Comparison of ENCODE assay signal across 9 mouse cellular contexts in the genomic region with DNA sequence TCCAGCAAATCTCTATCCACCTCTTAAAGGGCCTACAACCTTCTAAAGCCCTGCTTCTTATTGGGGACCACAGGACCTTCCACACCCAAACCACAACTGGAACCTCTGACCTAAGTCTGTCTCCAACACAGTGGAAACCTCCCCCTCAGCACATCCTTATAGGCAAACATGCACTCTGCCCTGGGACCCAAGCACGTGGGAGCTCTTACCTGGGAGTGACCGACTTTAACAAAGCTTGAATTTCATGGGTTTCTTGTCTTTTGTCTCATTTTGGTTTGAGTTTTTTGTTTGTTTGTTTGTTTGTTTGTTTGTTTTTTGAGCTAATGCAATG. TPM values are rescaled to one million over a fixed set of nuclear protein-coding genes. Genes with fewer than 3 reads are reported as not detected.
A peak's percentile ranks its signal among the peaks of the same experiment; 100 is the strongest.
DNase-seq lines count a peak whose midpoint lies in the region; ATAC-seq and TF ChIP-seq lines count a peak whose summit lies in the region.
"Had no signal": no experiment of that assay in that cellular context is flagged by ENCODE, and none has a peak within 500 bp of the region (broad histone marks: within the 10 kb centered on the region; RNA-seq: fewer than 3 reads in every experiment).

No protein-coding gene starts in this region.

- ATAC-seq in kidney, embryonic 14.5 days (ENCODE audit: low FRiP score, low TSS enrichment) = no peak
- no peak for ATAC-seq in embryonic facial prominence, embryonic 12.5 days (ENCODE audit: insufficient number of reproducible peaks, insufficient read depth, low FRiP score, low TSS enrichment)
- ATAC-seq in intestine, embryonic 15.5 days = peak; percentile 85

- no peak overlapping the region for H3K4me3 ChIP-seq in kidney, embryonic 14.5 days (ENCODE audit: low read length)
- H3K4me3 ChIP-seq in embryonic facial prominence, embryonic 12.5 days = no peak overlapping the region
- no peak overlapping the region for H3K4me3 ChIP-seq in intestine, embryonic 15.5 days (replicated peaks)
- H3K4me3 ChIP-seq in myocyte = no peak overlapping the region

- WGBS in kidney, embryonic 14.5 days = 16% methylated on average over 2 of the region's 2 CpGs
- 49% methylated on average over 2 of the region's 2 CpGs for WGBS in embryonic facial prominence, embryonic 12.5 days
- WGBS in intestine, embryonic 15.5 days = 39% methylated on average over 2 of the region's 2 CpGs

- peak overlapping the region; percentile 80 for H3K27ac ChIP-seq in kidney, embryonic 14.5 days (ENCODE audit: low read depth, low read length)
- 0 out of 2 replicates have a peak overlapping the region, but pooled peaks have one; percentile 76 for H3K27ac ChIP-seq in embryonic facial prominence, embryonic 12.5 days
- peak overlapping the region; percentile 83 for H3K27ac ChIP-seq in intestine, embryonic 15.5 days

- no peak for DNase-seq in kidney, postnatal 14 days
- no peak for DNase-seq in natural killer cell, adult 2 months (ENCODE audit: low spot score in 2 of 2)
- no peak for DNase-seq in adrenal gland, postnatal 10 days
- DNase-seq: adrenal gland, adult 8-10 months had no signal

- H3K4me2 ChIP-seq in kidney, embryonic 14.5 days (replicated peaks; ENCODE audit: low read depth, low read length) = no peak overlapping the region
- no peak overlapping the region for H3K4me2 ChIP-seq in embryonic facial prominence, embryonic 12.5 days (replicated peaks)
- H3K4me2 ChIP-seq in intestine, embryonic 15.5 days (replicated peaks) = peak overlapping the region; percentile 45
- H3K4me2 ChIP-seq in myocyte (ENCODE audit: low read depth) = peak overlapping the region; percentile 49
- H3K4me2 ChIP-seq: midbrain, embryonic 11.5 days had no signal

- H3K9me3 ChIP-seq in kidney, embryonic 14.5 days (ENCODE audit: control insufficient read depth, low read length) = no peaks in the 10 kb centered on the region
- no peaks in the 10 kb centered on the region for H3K9me3 ChIP-seq in embryonic facial prominence, embryonic 12.5 days
- no peaks in the 10 kb centered on the region for H3K9me3 ChIP-seq in intestine, embryonic 15.5 days

- H3K79me2 ChIP-seq in myocyte (ENCODE audit: control insufficient read depth, insufficient read depth) = no peaks in the 10 kb centered on the region

- H3K4me1 ChIP-seq in kidney, embryonic 14.5 days (ENCODE audit: control insufficient read depth, insufficient read depth, low read length) = peaks cover 35% of the 10 kb centered on the region
- H3K4me1 ChIP-seq in embryonic facial prominence, embryonic 12.5 days = peaks cover 28% of the 10 kb centered on the region
- H3K4me1 ChIP-seq in intestine, embryonic 15.5 days (replicated peaks) = peaks cover 21% of the 10 kb centered on the region

- TF ChIP-seq POLR2A in myocyte (IDR thresholded peaks at IDR 0.05; ENCODE audit: insufficient read length, low read depth) = no peak

- H3ac ChIP-seq in myocyte (ENCODE audit: control insufficient read depth, insufficient read length) = no peak overlapping the region

- no peaks in the 10 kb centered on the region for H3K27me3 ChIP-seq in kidney, embryonic 14.5 days (ENCODE audit: control insufficient read depth, insufficient read depth, low read length)
- no peaks in the 10 kb centered on the region for H3K27me3 ChIP-seq in embryonic facial prominence, embryonic 12.5 days
- H3K27me3 ChIP-seq in intestine, embryonic 15.5 days (replicated peaks) = no peaks in the 10 kb centered on the region
- no peaks in the 10 kb centered on the region for H3K27me3 ChIP-seq in myocyte (ENCODE audit: control insufficient read depth, insufficient read depth, insufficient read length)

- H3K9ac ChIP-seq in kidney, embryonic 14.5 days (ENCODE audit: low read depth, low read length) = no peak overlapping the region
- H3K9ac ChIP-seq in embryonic facial prominence, embryonic 12.5 days = no peak overlapping the region
- H3K9ac ChIP-seq in intestine, embryonic 15.5 days = no peak overlapping the region

- no peaks in the 10 kb centered on the region for H3K36me3 ChIP-seq in kidney, embryonic 14.5 days (ENCODE audit: control insufficient read depth, insufficient read depth, low read length)
- H3K36me3 ChIP-seq in embryonic facial prominence, embryonic 12.5 days = no peaks in the 10 kb centered on the region
- no peaks in the 10 kb centered on the region for H3K36me3 ChIP-seq in intestine, embryonic 15.5 days
- H3K36me3 ChIP-seq in myocyte (ENCODE audit: control insufficient read depth, insufficient read depth) = no peaks in the 10 kb centered on the region

TF ChIP-seq in myocyte, 11 proteins besides CTCF, POLR2A, EP300 and RAD21:
- no peak for TF ChIP-seq E2F4 (IDR thresholded peaks at IDR 0.05; ENCODE audit: insufficient read depth)
- TF ChIP-seq TCF3 (IDR thresholded peaks at IDR 0.05; ENCODE audit: insufficient read length, low read depth) = no peak
- TF ChIP-seq MYOG (IDR thresholded peaks at IDR 0.05; ENCODE audit: control insufficient read depth in 1 of 3, insufficient read depth in 1 of 3, insufficient read length in 2 of 3, low read depth in 2 of 3) = no peak
- TF ChIP-seq POLR2AphosphoS2 (IDR thresholded peaks at IDR 0.05; ENCODE audit: insufficient read length, low read depth) = no peak
- TF ChIP-seq MAX (IDR thresholded peaks at IDR 0.05; ENCODE audit: low read depth) = no peak
- TF ChIP-seq USF1 (IDR thresholded peaks at IDR 0.05; ENCODE audit: low read depth) = no peak
- TF ChIP-seq MYOD1 (IDR thresholded peaks at IDR 0.05; ENCODE audit: control insufficient read depth in 1 of 3, insufficient read length in 2 of 3, low read depth in 2 of 3) = no peak
- TF ChIP-seq REST (IDR thresholded peaks at IDR 0.05; ENCODE audit: insufficient read depth, insufficient read length) = no peak
- TF ChIP-seq CEBPB (IDR thresholded peaks at IDR 0.05; ENCODE audit: insufficient read depth, poor library complexity, severe bottlenecking) = no peak
- TF ChIP-seq TCF12 (IDR thresholded peaks at IDR 0.05; ENCODE audit: insufficient read depth, poor library complexity, severe bottlenecking) = no peak
- TF ChIP-seq SRF (IDR thresholded peaks at IDR 0.05; ENCODE audit: control insufficient read depth, insufficient read length, low read depth) = no peak

RNA-seq across cellular contexts. Expression of gene Gmpr, which starts 51.4 kb away (rescaled TPM):
- polyA plus RNA-seq in kidney, embryonic 14.5 days (2014; fragmentation: Nextera tagmentation; extraction: Ambion mirVana) = 38.7 and 48.9 TPM in 2 replicates
- polyA plus RNA-seq in embryonic facial prominence, embryonic 12.5 days (2016; fragmentation: Nextera tagmentation; extraction: Ambion mirVana) = 21.2 and 21.4 TPM in 2 replicates
- polyA plus RNA-seq in intestine, embryonic 15.5 days (2015; fragmentation: Nextera tagmentation; extraction: Ambion mirVana) = 26.9 and 28.7 TPM in 2 replicates
- polyA plus RNA-seq in myocyte (2012; fragmentation: generic; extraction: Trizol) = 41.6 TPM
- total RNA-seq in adrenal gland, postnatal 10 days (2021) = 100 to 1,000 TPM; 118 to 230 TPM

Comparison
In these comparisons a context has a peak if more than half of its experiments do, and no peak if none do; other contexts are left out.
1. H3K4me2 ChIP-seq: peak in intestine, embryonic 15.5 days (single experiment) and myocyte (single experiment); none in kidney, embryonic 14.5 days (single experiment) and embryonic facial prominence, embryonic 12.5 days (single experiment).
2. Peak in every context shown above with its lines, with median percentiles within 50 percentile points of each other: H3K27ac ChIP-seq.